Mouse (Mus musculus) intestine, postnatal 0 days (tissue): ENCODE results near the gene Map4k5. TPM values are rescaled to one million over a fixed set of nuclear protein-coding genes. Genes with fewer than 3 reads are reported as not detected.

ENCODE experiments used
- ATAC-seq: fragments of 200-750 bp; cut with Nextera tagmentation; 2 replicates; pipeline ENCODE4 v1.8.0; 2017; ENCODE audit warnings: mild to moderate bottlenecking, moderate TSS enrichment, moderate library complexity
- H3K27ac ChIP-seq: fragments of 300-500 bp; sonication (generic); 2 replicates; pipeline ENCODE4 v1.5.1; 2014; ENCODE audit warnings: mild to moderate bottlenecking, low read depth, low read length, moderate library complexity
- H3K27me3 ChIP-seq: fragments of 300-500 bp; sonication (generic); replicated peaks from 2 replicates; pipeline ENCODE4 v1.6.1; 2014; ENCODE audit warnings: low read length, mixed read lengths; ENCODE audit not compliant: control insufficient read depth, insufficient read depth
- H3K36me3 ChIP-seq: fragments of 300-500 bp; sonication (generic); 2 replicates; pipeline ENCODE4 v1.6.1; 2014; ENCODE audit warnings: mild to moderate bottlenecking, moderate library complexity; ENCODE audit not compliant: control insufficient read depth, insufficient read depth
- H3K4me1 ChIP-seq: fragments of 300-500 bp; sonication (generic); replicated peaks from 2 replicates; pipeline ENCODE4 v1.6.1; 2014; ENCODE audit warnings: antibody characterized with exemption, low read length, mixed read lengths; ENCODE audit not compliant: control insufficient read depth, insufficient read depth
- H3K4me2 ChIP-seq: fragments of 300-500 bp; sonication (generic); replicated peaks from 2 replicates; pipeline ENCODE4 v1.6.1; 2014; ENCODE audit warnings: low read depth, mild to moderate bottlenecking, moderate library complexity
- H3K4me3 ChIP-seq: fragments of 300-500 bp; sonication (generic); 2 replicates; pipeline ENCODE4 v1.5.1; 2014; ENCODE audit warnings: low read depth, low read length
- H3K9ac ChIP-seq: fragments of 300-500 bp; sonication (generic); 2 replicates; pipeline ENCODE4 v1.6.1; 2014; ENCODE audit warnings: mild to moderate bottlenecking, low read depth, low read length
- H3K9me3 ChIP-seq: fragments of 300-500 bp; sonication (generic); 2 replicates; pipeline ENCODE4 v1.6.1; 2016; ENCODE audit warnings: mixed run types; ENCODE audit not compliant: control insufficient read depth
- CTCF ChIP-seq: sonication (generic); IDR thresholded peaks from 2 replicates; pipeline ENCODE4 v1.5.1; 2016; ENCODE audit warnings: low read depth, mild to moderate bottlenecking, control low read depth, antibody characterized with exemption, moderate library complexity
- WGBS: fragments of 180-500 bp; shearing (Covaris S2); extraction: QIAGEN DNeasy Blood & Tissue Kit; methylation state at CpG from one replicate; pipeline ENCODE4 v1.1.7; 2014; 5-methylcytosine and 5-hydroxymethylcytosine counted together
- polyA plus RNA-seq: library from polyadenylated mRNA; unstranded; fragments of >200 nt; fragmentation: Nextera tagmentation; extraction: Ambion mirVana; gene quantifications from 2 replicates; pipeline ENCODE4 v1.2.1, GENCODE M21; 2015

Map4k5 gene
- polyA plus RNA-seq, 1 experiment from 2014 or later = 9.9 TPM

DNA sequence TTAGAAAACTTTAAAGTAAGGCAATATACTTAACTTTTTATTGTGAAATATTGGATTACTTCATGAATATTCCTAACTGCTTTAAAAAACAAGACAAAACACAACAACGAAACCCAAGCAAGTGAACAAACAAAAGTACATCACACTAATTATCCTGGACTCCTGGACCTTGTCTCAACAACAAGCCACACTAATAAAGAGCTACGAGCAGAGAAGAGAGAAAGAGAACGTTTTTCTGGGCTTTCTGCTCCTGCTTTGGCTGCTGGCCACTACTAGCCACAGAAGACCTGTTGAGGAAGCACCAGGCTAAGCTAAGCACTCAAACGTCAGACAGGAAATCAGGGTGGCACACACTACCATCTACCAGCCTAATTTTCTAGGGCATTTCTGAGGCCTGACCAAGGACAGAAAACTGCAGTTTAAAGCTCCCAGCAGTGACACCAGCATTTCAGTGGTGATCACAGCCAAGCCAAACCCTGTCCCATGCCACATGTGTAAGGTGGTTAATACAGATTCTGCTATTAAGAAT lies 28.8 kb downstream of the Map4k5 start:
- WGBS = 41% methylated on average over 4 of the region's 4 CpGs
- Histone ChIP-seq H3K36me3 (no peaks in the 10 kb centered on the region), H3K4me2 (no peak overlapping the region), H3K9me3 (no peaks in the 10 kb centered on the region), H3K4me1 (0 out of 2 replicates have a peak, but pooled peaks cover 6% of the 10 kb centered on the region), H3K9ac (no peak overlapping the region), H3K4me3 (no peak overlapping the region), H3K27me3 (no peaks in the 10 kb centered on the region), H3K27ac (no peak overlapping the region)
- no peak for ATAC-seq
- no peak for TF ChIP-seq CTCF

- WGBS = 57% methylated on average over 5 of the region's 5 CpGs
- no peaks in the 10 kb centered on the region for H3K36me3 ChIP-seq
- H3K27ac ChIP-seq = no peak overlapping the region
- no peak overlapping the region for H3K4me2 ChIP-seq
- 0 out of 2 replicates have a peak, but pooled peaks cover 6% of the 10 kb centered on the region for H3K4me1 ChIP-seq
- ATAC-seq = no peak
- TF ChIP-seq CTCF = no peak
- no peaks in the 10 kb centered on the region for H3K9me3 ChIP-seq
- H3K9ac ChIP-seq = no peak overlapping the region
- H3K4me3 ChIP-seq = no peak overlapping the region
- no peaks in the 10 kb centered on the region for H3K27me3 ChIP-seq
Observed at GRCm38 (mm10) chr12:69863505-69863904, 29.5 kb downstream of the Map4k5 start.

GRCm38 (mm10) chr12:69858847-69859246 lies 34.2 kb downstream of the Map4k5 start:
- WGBS = 72% methylated on average over 4 of the region's 4 CpGs
- H3K27me3 ChIP-seq = no peaks in the 10 kb centered on the region
- H3K9ac ChIP-seq = no peak overlapping the region
- no peak for ATAC-seq
- no peak overlapping the region for H3K4me2 ChIP-seq
- peaks cover 8% of the 10 kb centered on the region for H3K36me3 ChIP-seq
- TF ChIP-seq CTCF = no peak
- H3K4me1 ChIP-seq = no peaks in the 10 kb centered on the region
- no peaks in the 10 kb centered on the region for H3K9me3 ChIP-seq
- H3K27ac ChIP-seq = no peak overlapping the region
- H3K4me3 ChIP-seq = no peak overlapping the region

- no peaks in the 10 kb centered on the region for H3K9me3 ChIP-seq
- H3K4me2 ChIP-seq = no peak overlapping the region
- H3K36me3 ChIP-seq = peaks cover 19% of the 10 kb centered on the region
- no peak for ATAC-seq
- H3K27me3 ChIP-seq = no peaks in the 10 kb centered on the region
- no peak overlapping the region for H3K27ac ChIP-seq
- no peak overlapping the region for H3K9ac ChIP-seq
- 96% methylated on average over 2 of the region's 2 CpGs for WGBS
- TF ChIP-seq CTCF = no peak
- no peaks in the 10 kb centered on the region for H3K4me1 ChIP-seq
- H3K4me3 ChIP-seq = no peak overlapping the region
Observed at GRCm38 (mm10) chr12:69857597-69857996, 35.4 kb downstream of the Map4k5 start.

- Histone ChIP-seq H3K27ac (no peak overlapping the region), H3K9ac (no peak overlapping the region), H3K4me3 (no peak overlapping the region), H3K36me3 (peaks cover 29% of the 10 kb centered on the region), H3K4me1 (no peaks in the 10 kb centered on the region), H3K4me2 (no peak overlapping the region), H3K27me3 (no peaks in the 10 kb centered on the region), H3K9me3 (no peaks in the 10 kb centered on the region)
- ATAC-seq = no peak
- no peak for TF ChIP-seq CTCF
- 96% methylated on average over 10 of the region's 10 CpGs for WGBS
Observed at GRCm38 (mm10) chr12:69856398-69856797, 36.6 kb downstream of the Map4k5 start.

DNA sequence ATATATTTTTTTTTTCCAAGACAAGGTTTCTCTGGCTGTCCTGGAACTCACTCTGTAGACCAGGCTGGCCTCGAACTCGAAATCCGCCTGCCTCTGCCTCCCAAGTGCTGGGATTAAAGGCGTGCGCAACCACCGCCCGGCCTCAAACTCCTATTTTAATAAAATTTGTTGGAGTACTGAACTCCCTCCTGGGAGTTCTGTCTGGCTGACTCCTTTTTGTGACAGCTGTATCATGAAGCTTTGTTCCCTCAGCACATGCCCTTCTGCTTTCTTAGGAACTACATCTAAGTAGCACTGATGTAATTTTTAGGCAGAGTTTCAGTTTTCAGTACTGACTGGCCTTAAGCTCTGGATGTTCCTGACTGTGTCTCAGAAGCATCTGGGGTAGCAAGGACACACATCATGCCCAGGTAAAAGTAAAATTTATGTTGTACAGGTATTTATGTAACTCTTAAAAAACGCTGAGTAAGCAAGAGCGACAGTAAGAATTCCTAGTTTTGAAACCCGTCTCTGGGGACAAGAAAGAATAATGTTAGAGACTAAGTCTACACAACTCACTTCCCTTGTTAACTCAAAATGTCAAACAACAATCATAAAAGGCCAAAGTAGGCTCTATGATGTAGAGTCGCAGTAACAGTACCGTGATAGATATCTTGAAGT lies 37.2 kb downstream of the Map4k5 start:
- Histone ChIP-seq H3K4me2 (no peak overlapping the region), H3K9me3 (no peaks in the 10 kb centered on the region), H3K4me1 (no peaks in the 10 kb centered on the region), H3K36me3 (peaks cover 30% of the 10 kb centered on the region), H3K4me3 (no peak overlapping the region), H3K9ac (no peak overlapping the region), H3K27ac (no peak overlapping the region), H3K27me3 (no peaks in the 10 kb centered on the region)
- no peak for ATAC-seq
- no peak for TF ChIP-seq CTCF
- WGBS = 94% methylated on average over 12 of the region's 12 CpGs
